Mouse (Mus musculus) CD8-positive naive resting alpha-beta T cell, adult 57 days (primary cell): ENCODE measurements around the gene Syt2. TPM values are rescaled to one million over a fixed set of nuclear protein-coding genes. Genes with fewer than 3 reads are reported as not detected.

Experiments used
- total RNA-seq: library from RNA; stranded (reverse); gene quantifications from one replicate; pipeline ENCODE4 v1.2.4, GENCODE M21; 2023

The Syt2 gene
- not detected for total RNA-seq

GRCm38 (mm10) chr1:134646261-134646962, at the start of gene Syt2:
Syt2 (plus strand) TSS chr1:134646677.

Other genes starting within 250 kb of the Syt2 start
- gene Cyb5r1, start 241.1 kb upstream of the Syt2 start, total RNA-seq: 17.5 TPM
- gene Adipor1, start 231.3 kb upstream of the Syt2 start, total RNA-seq: 77.8 TPM
- gene Klhl12, start 191.1 kb upstream of the Syt2 start, total RNA-seq: 40.0 TPM
- 19.6 TPM for gene Rabif, start 152.0 kb upstream of the Syt2 start, total RNA-seq
- gene Mgat4e, start 97.0 kb upstream of the Syt2 start, total RNA-seq: not detected
- 47.7 TPM for gene Kdm5b, start 86.5 kb upstream of the Syt2 start, total RNA-seq